Mouse (Mus musculus) E14TG2a.4 (cell line): Measurements from ENCODE around the gene Hsd17b7.
A peak's percentile ranks its signal among the peaks of the same experiment; 100 is the strongest.
"Not testable (repeated sequence)": the region's sequence is repeated elsewhere in the genome, so short reads cannot be mapped to it uniquely, and the experiment has no call there.

ENCODE experiments used
- H3K27me3 ChIP-seq: 2 replicates; pipeline ENCODE4 v1.6.1; 2014; ENCODE audit warnings: low read length, control low read depth; ENCODE audit not compliant: insufficient read depth
- H3K36me3 ChIP-seq: 2 replicates; pipeline ENCODE4 v1.6.1; 2014; ENCODE audit warnings: low read length, control low read depth; ENCODE audit not compliant: insufficient read depth
- H3K4me1 ChIP-seq: replicated peaks from 2 replicates; pipeline ENCODE4 v1.6.1; 2014; ENCODE audit warnings: low read depth, low read length, control low read depth
- H3K4me3 ChIP-seq: replicated peaks from 2 replicates; pipeline ENCODE4 v1.5.1; 2014; ENCODE audit warnings: mild to moderate bottlenecking, low read length
- H3K9me3 ChIP-seq: 2 replicates; pipeline ENCODE4 v1.6.1; 2014; ENCODE audit warnings: low read length, control low read depth
- CTCF ChIP-seq: conservative IDR thresholded peaks from 2 replicates; pipeline ENCODE4 v1.5.1; 2014; ENCODE audit warnings: low read length
- NANOG ChIP-seq: IDR thresholded peaks from 2 replicates; pipeline ENCODE4 v1.6.1; 2014; ENCODE audit warnings: borderline replicate concordance, low read length, mixed read lengths
- POU5F1 ChIP-seq: IDR thresholded peaks from 2 replicates; pipeline ENCODE4 v1.6.1; 2014; ENCODE audit warnings: low read length, borderline replicate concordance

Gene Hsd17b7

GRCm38 (mm10) chr1:169968792-169969515 is at the start of gene Hsd17b7:
Gene Hsd17b7 (minus strand): TSS chr1:169969241.
- Histone ChIP-seq H3K36me3 (peaks cover 35% of the 10 kb centered on the region), H3K27me3 (no peaks in the 10 kb centered on the region), H3K4me3 (peak within 1 kb of the TSS; percentile 86), H3K4me1 (peaks cover 15% of the 10 kb centered on the region), H3K9me3 (no peaks in the 10 kb centered on the region)
- no peak for TF ChIP-seq CTCF

GRCm38 (mm10) chr1:170014784-170015183 is 45.7 kb upstream of the Hsd17b7 start:
- TF ChIP-seq POU5F1 (no peak), CTCF (no peak), NANOG (no peak)
- no peaks in the 10 kb centered on the region for H3K27me3 ChIP-seq
- peaks cover 54% of the 10 kb centered on the region for H3K9me3 ChIP-seq
- no peak overlapping the region for H3K4me3 ChIP-seq
- no peaks in the 10 kb centered on the region for H3K4me1 ChIP-seq
- no peaks in the 10 kb centered on the region for H3K36me3 ChIP-seq

DNA sequence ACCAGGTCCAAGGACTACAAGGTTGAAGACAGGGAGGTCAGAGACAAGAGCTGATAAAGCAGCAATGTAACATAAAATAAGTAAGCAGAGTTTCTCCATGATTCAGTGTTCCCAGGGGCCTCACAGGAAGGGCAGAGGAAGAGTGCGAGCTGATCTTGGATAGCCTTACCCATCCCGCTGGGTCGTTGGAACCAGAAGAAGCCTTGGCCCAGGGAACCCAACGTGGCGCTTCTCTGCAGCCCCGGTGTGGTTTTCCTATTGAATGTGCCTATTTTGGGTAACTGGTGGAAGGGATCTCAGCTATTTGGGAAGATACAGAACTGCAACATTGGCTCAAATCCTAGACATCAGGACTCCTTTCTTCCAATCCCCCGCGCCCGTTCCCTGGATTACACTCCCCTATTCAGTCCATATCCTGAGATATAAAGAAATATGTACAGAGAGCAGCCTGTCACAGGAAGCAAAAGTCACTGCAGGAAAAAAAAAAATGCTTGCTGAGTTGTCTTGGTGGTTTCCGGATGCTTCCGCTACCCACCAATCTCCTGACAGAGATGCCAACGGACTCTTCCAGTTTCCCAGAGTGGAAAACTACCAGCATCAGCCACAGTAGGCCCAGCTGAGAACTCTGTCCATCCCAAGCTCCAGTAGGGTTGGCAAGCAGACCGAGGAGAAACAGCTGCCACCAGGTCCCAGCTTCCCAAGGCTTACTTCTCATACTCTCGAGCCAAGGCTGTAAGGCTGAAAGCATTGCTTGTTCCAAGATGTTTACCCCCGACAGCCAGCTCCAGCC is 41.9 kb upstream of the Hsd17b7 start:
- no peak for TF ChIP-seq NANOG
- Histone ChIP-seq H3K4me1 (no peaks in the 10 kb centered on the region), H3K36me3 (no peaks in the 10 kb centered on the region), H3K27me3 (no peaks in the 10 kb centered on the region), H3K9me3 (peaks cover 15% of the 10 kb centered on the region), H3K4me3 (no peak overlapping the region)

GRCm38 (mm10) chr1:170009296-170009695 is 40.3 kb upstream of the Hsd17b7 start:
- TF ChIP-seq POU5F1 = no peak
- no peak for TF ChIP-seq CTCF
- no peak for TF ChIP-seq NANOG
- Histone ChIP-seq H3K27me3 (no peaks in the 10 kb centered on the region), H3K4me3 (no peak overlapping the region), H3K9me3 (no peaks in the 10 kb centered on the region), H3K36me3 (no peaks in the 10 kb centered on the region), H3K4me1 (no peaks in the 10 kb centered on the region)

- Histone ChIP-seq H3K27me3 (no peaks in the 10 kb centered on the region), H3K4me3 (no peak overlapping the region), H3K9me3 (no peaks in the 10 kb centered on the region), H3K36me3 (no peaks in the 10 kb centered on the region), H3K4me1 (no peaks in the 10 kb centered on the region)
- no peak for TF ChIP-seq NANOG
- no peak for TF ChIP-seq CTCF
- TF ChIP-seq POU5F1 = no peak
Observed at GRCm38 (mm10) chr1:170008432-170009220, 39.6 kb upstream of the Hsd17b7 start.

- H3K36me3 ChIP-seq = no peaks in the 10 kb centered on the region
- no peaks in the 10 kb centered on the region for H3K27me3 ChIP-seq
- no peaks in the 10 kb centered on the region for H3K4me1 ChIP-seq
- H3K4me3 ChIP-seq = no peak overlapping the region
- TF ChIP-seq CTCF (no peak), POU5F1 (no peak), NANOG (no peak)
- no peaks in the 10 kb centered on the region for H3K9me3 ChIP-seq
Observed at GRCm38 (mm10) chr1:170006516-170006915, 37.5 kb upstream of the Hsd17b7 start.

DNA sequence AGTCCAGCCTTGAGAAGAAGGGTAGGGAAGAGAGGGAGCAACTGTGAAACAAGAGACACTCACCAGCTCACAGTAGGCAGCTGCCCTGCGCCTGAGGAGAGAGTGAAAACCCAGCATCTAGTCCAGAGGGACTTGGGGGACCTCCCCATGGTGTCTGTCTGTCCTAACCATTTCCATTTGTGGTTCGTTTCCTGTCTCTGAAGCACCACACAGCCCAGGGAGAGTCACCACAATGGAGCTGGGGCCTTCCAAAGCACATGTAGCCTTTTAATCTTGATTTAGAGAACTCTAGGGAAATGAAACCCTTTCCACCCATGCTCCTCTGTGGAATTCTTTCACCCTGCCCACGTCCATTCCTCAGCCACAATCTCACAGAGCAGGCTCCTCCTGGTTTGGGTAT is 36.3 kb upstream of the Hsd17b7 start:
- Histone ChIP-seq H3K4me1 (no peaks in the 10 kb centered on the region), H3K4me3 (no peak overlapping the region), H3K36me3 (no peaks in the 10 kb centered on the region), H3K9me3 (no peaks in the 10 kb centered on the region), H3K27me3 (no peaks in the 10 kb centered on the region)
- TF ChIP-seq CTCF (no peak), POU5F1 (no peak), NANOG (no peak)

DNA sequence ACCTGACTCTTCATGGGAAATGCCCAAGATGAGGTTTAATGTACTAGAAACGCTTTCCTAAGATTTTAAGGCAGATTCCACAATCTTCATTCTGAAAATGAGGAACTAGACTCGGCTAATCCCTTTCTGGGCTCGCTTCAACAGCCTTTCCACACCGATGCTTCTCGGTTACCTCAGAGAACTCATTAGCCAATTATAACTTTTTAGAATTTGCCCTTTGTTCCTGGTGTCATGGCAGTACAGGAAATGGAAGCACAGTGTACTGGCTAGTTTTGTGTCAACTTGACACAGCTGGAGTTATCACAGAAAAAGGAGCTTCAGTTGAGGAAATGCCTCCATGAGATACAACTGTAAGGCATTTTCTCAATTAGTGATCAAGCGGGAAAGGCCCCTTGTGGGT is 24.9 kb upstream of the Hsd17b7 start:
- H3K4me1 ChIP-seq, H3K36me3 ChIP-seq, H3K27me3 ChIP-seq, H3K4me3 ChIP-seq: not testable (repeated sequence)
- H3K9me3 ChIP-seq = peaks cover 25% of the 10 kb centered on the region
